Mouse (Mus musculus): ENCODE measurements at regions not wholly inside any gene's neighbourhood (a gene's known extent, or its start where the extent isn't known, plus 50 kb on each side); places are given as distances from the start of the nearest gene placed in this dataset.

DNA sequence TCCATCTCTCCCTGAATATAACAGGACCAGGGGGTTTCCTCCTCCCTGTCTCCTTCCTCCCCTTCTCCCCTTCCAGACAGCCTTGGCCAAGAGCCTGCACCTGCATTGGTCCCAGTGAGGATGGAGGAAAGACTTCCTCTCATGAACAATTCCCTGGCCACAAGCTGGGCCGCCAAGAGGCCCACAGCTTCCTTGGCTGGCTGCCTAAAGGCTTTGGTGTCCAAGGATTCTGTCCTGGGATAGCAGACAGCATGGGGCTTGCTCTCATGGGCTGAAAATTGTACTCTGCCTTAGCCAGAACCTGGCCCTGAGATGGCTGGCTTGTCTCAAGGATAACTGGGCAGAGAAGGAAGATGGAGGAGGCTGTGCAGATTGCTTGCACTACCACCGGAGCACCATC is 390.3 kb upstream of the Dynlrb2 start:
- H3K9me3 ChIP-seq (replicated peaks; ENCODE audit: low read length): no peaks in the 10 kb centered on the region
- H3K27me3 ChIP-seq (ENCODE audit: insufficient read depth, low read length): no peaks in the 10 kb centered on the region
- no peak overlapping the region for H3K9ac ChIP-seq (ENCODE audit: low read depth, low read length)
- no peak for DNase-seq (ENCODE audit: low spot score)
- no peak for ATAC-seq (replicated peaks; ENCODE audit: low FRiP score, low read depth)
- no peaks in the 10 kb centered on the region for H3K4me1 ChIP-seq (replicated peaks; ENCODE audit: insufficient read depth, low read length)
- no peak overlapping the region for H3K4me2 ChIP-seq (ENCODE audit: low read length)
- no peak for TF ChIP-seq CTCF (IDR thresholded peaks at IDR 0.05; ENCODE audit: low read depth)
- H3K27ac ChIP-seq: no peak overlapping the region
- no peaks in the 10 kb centered on the region for H3K36me3 ChIP-seq (ENCODE audit: insufficient read depth, low read length)
- H3K4me3 ChIP-seq (replicated peaks; ENCODE audit: low read depth, low read length): no peak overlapping the region
- WGBS: 78% methylated on average over 2 of the region's 2 CpGs

- no peaks in the 10 kb centered on the region for H3K36me3 ChIP-seq (ENCODE audit: insufficient read depth, low read length)
- DNase-seq (ENCODE audit: low spot score): peak; percentile 24
- H3K4me3 ChIP-seq (replicated peaks; ENCODE audit: low read depth, low read length): no peak overlapping the region
- WGBS: 53% methylated on average over 12 of the region's 12 CpGs
- H3K4me1 ChIP-seq (replicated peaks; ENCODE audit: insufficient read depth, low read length): no peaks in the 10 kb centered on the region
- no peak overlapping the region for H3K9ac ChIP-seq (ENCODE audit: low read depth, low read length)
- no peaks in the 10 kb centered on the region for H3K27me3 ChIP-seq (ENCODE audit: insufficient read depth, low read length)
- H3K9me3 ChIP-seq (replicated peaks; ENCODE audit: low read length): no peaks in the 10 kb centered on the region
- no peak for ATAC-seq (replicated peaks; ENCODE audit: low FRiP score, low read depth)
- no peak overlapping the region for H3K4me2 ChIP-seq (ENCODE audit: low read length)
- H3K27ac ChIP-seq: no peak overlapping the region
- no peak for TF ChIP-seq CTCF (IDR thresholded peaks at IDR 0.05; ENCODE audit: low read depth)
Observed at GRCm38 (mm10) chr8:116111168-116111567, 393.6 kb upstream of the Dynlrb2 start.

GRCm38 (mm10) chr8:116096666-116097065 is 389.1 kb upstream of the Maf start:
- 40% methylated on average over 3 of the region's 3 CpGs for WGBS

GRCm38 (mm10) chr8:116083156-116083555 is 375.6 kb upstream of the Maf start:
- no peaks in the 10 kb centered on the region for H3K36me3 ChIP-seq (ENCODE audit: insufficient read depth, low read length)
- no peak for DNase-seq (ENCODE audit: low spot score)
- H3K9me3 ChIP-seq (replicated peaks; ENCODE audit: low read length): no peaks in the 10 kb centered on the region
- H3K4me1 ChIP-seq (replicated peaks; ENCODE audit: insufficient read depth, low read length): no peaks in the 10 kb centered on the region
- no peak overlapping the region for H3K4me3 ChIP-seq (replicated peaks; ENCODE audit: low read depth, low read length)
- WGBS: 98% methylated on average over 2 of the region's 2 CpGs
- no peaks in the 10 kb centered on the region for H3K27me3 ChIP-seq (ENCODE audit: insufficient read depth, low read length)
- ATAC-seq (replicated peaks; ENCODE audit: low FRiP score, low read depth): no peak
- no peak for TF ChIP-seq CTCF (IDR thresholded peaks at IDR 0.05; ENCODE audit: low read depth)
- H3K27ac ChIP-seq: no peak overlapping the region
- H3K4me2 ChIP-seq (ENCODE audit: low read length): no peak overlapping the region
- H3K9ac ChIP-seq (ENCODE audit: low read depth, low read length): no peak overlapping the region

More at GRCm38 (mm10) chr8:116096666-116097065, 389.1 kb upstream of the Maf start:
- Histone ChIP-seq H3K4me1 (replicated peaks; ENCODE audit: insufficient read depth, low read length) (no peaks in the 10 kb centered on the region), H3K4me2 (ENCODE audit: low read length) (no peak overlapping the region), H3K27me3 (ENCODE audit: insufficient read depth, low read length) (no peaks in the 10 kb centered on the region), H3K9ac (ENCODE audit: low read depth, low read length) (no peak overlapping the region), H3K9me3 (replicated peaks; ENCODE audit: low read length) (no peaks in the 10 kb centered on the region), H3K36me3 (ENCODE audit: insufficient read depth, low read length) (no peaks in the 10 kb centered on the region), H3K27ac (no peak overlapping the region), H3K4me3 (replicated peaks; ENCODE audit: low read depth, low read length) (no peak overlapping the region)
- TF ChIP-seq CTCF (IDR thresholded peaks at IDR 0.05; ENCODE audit: low read depth): no peak
- peak; percentile 33 for DNase-seq (ENCODE audit: low spot score)
- no peak for ATAC-seq (replicated peaks; ENCODE audit: low FRiP score, low read depth)

- H3K4me1 ChIP-seq (replicated peaks; ENCODE audit: insufficient read depth, low read length): no peaks in the 10 kb centered on the region
- ATAC-seq (replicated peaks; ENCODE audit: low FRiP score, low read depth) (no peak), DNase-seq (ENCODE audit: low spot score) (no peak)
- TF ChIP-seq CTCF (IDR thresholded peaks at IDR 0.05; ENCODE audit: low read depth): no peak
- 65% methylated on average over 5 of the region's 5 CpGs for WGBS
- H3K9ac ChIP-seq (ENCODE audit: low read depth, low read length): no peak overlapping the region
- H3K27ac ChIP-seq: no peak overlapping the region
- no peaks in the 10 kb centered on the region for H3K36me3 ChIP-seq (ENCODE audit: insufficient read depth, low read length)
- H3K4me3 ChIP-seq (replicated peaks; ENCODE audit: low read depth, low read length): no peak overlapping the region
- H3K4me2 ChIP-seq (ENCODE audit: low read length): no peak overlapping the region
- H3K27me3 ChIP-seq (ENCODE audit: insufficient read depth, low read length): no peaks in the 10 kb centered on the region
- no peaks in the 10 kb centered on the region for H3K9me3 ChIP-seq (replicated peaks; ENCODE audit: low read length)
Observed at GRCm38 (mm10) chr8:116078849-116079407, 371.3 kb upstream of the Maf start.

DNA sequence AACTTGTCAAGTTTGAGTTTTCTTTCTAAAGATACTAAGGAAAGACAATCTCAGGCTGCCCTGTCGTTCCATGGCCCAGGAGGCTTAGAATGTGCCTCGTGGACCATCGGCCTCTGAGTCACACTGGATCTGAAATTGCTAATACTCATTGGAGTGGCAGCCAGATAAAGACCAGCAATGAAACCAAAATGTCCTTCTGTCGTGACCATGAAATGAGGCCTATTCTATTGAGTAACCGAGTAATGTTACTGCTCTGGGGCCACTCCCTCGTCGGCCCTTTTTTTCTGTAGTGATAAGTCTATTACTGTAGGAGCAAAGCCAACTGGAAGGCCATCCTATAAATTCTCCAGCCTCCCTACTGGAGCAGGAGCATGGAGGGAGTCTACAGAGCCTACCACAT is 363.9 kb upstream of the Maf start:
- H3K4me2 ChIP-seq (ENCODE audit: low read length): no peak overlapping the region
- no peaks in the 10 kb centered on the region for H3K36me3 ChIP-seq (ENCODE audit: insufficient read depth, low read length)
- no peak for ATAC-seq (replicated peaks; ENCODE audit: low FRiP score, low read depth)
- H3K9me3 ChIP-seq (replicated peaks; ENCODE audit: low read length): no peaks in the 10 kb centered on the region
- H3K27me3 ChIP-seq (ENCODE audit: insufficient read depth, low read length): no peaks in the 10 kb centered on the region
- no peak overlapping the region for H3K9ac ChIP-seq (ENCODE audit: low read depth, low read length)
- DNase-seq (ENCODE audit: low spot score): peak; percentile 12
- 86% methylated on average over 7 of the region's 7 CpGs for WGBS
- H3K27ac ChIP-seq: no peak overlapping the region
- no peaks in the 10 kb centered on the region for H3K4me1 ChIP-seq (replicated peaks; ENCODE audit: insufficient read depth, low read length)
- H3K4me3 ChIP-seq (replicated peaks; ENCODE audit: low read depth, low read length): no peak overlapping the region
- no peak for TF ChIP-seq CTCF (IDR thresholded peaks at IDR 0.05; ENCODE audit: low read depth)

GRCm38 (mm10) chr8:116069538-116069937 is 361.9 kb upstream of the Maf start:
- Histone ChIP-seq H3K27ac (no peak overlapping the region), H3K9ac (ENCODE audit: low read depth, low read length) (no peak overlapping the region), H3K9me3 (replicated peaks; ENCODE audit: low read length) (no peaks in the 10 kb centered on the region), H3K36me3 (ENCODE audit: insufficient read depth, low read length) (no peaks in the 10 kb centered on the region), H3K27me3 (ENCODE audit: insufficient read depth, low read length) (no peaks in the 10 kb centered on the region), H3K4me2 (ENCODE audit: low read length) (no peak overlapping the region), H3K4me3 (replicated peaks; ENCODE audit: low read depth, low read length) (no peak overlapping the region), H3K4me1 (replicated peaks; ENCODE audit: insufficient read depth, low read length) (no peaks in the 10 kb centered on the region)
- ATAC-seq (replicated peaks; ENCODE audit: low FRiP score, low read depth) (no peak), DNase-seq (ENCODE audit: low spot score) (no peak)
- 84% methylated on average over 3 of the region's 3 CpGs for WGBS
- TF ChIP-seq CTCF (IDR thresholded peaks at IDR 0.05; ENCODE audit: low read depth): no peak
